Mouse (Mus musculus): ENCODE data around the gene Rnf26.

GRCm38 (mm10) chr9:44073115-44073514, 40.2 kb downstream of the Rnf26 start:
- TF ChIP-seq POLR2A (IDR thresholded peaks at IDR 0.05; ENCODE audit: low read depth, low read length) (no peak), CTCF (IDR thresholded peaks at IDR 0.05; ENCODE audit: borderline replicate concordance, insufficient read depth, low read length) (no peak)

Data from embryonic fibroblast, embryonic 13.5 days (primary cell).